Mouse (Mus musculus): ENCODE measurements around the gene Lcmt1.

Lcmt1 gene

GRCm38 (mm10) chr7:123370700-123371099 is 1.1 kb downstream of the Lcmt1 start:
- H3K9me3 ChIP-seq (ENCODE audit: low read length) = no peaks in the 10 kb centered on the region
- peaks cover 45% of the 10 kb centered on the region for H3K4me1 ChIP-seq (replicated peaks; ENCODE audit: low read depth, low read length)
- no peaks in the 10 kb centered on the region for H3K27me3 ChIP-seq (ENCODE audit: insufficient read depth, low read length)
- TF ChIP-seq CTCF (conservative IDR thresholded peaks at IDR 0.05; ENCODE audit: low read length) = no peak
- no peak for TF ChIP-seq NANOG (IDR thresholded peaks at IDR 0.05; ENCODE audit: borderline replicate concordance, low read length)
- TF ChIP-seq POU5F1 (IDR thresholded peaks at IDR 0.05; ENCODE audit: borderline replicate concordance, low read length) = no peak
- H3K4me3 ChIP-seq (replicated peaks; ENCODE audit: low read length) = peak overlapping the region; percentile 93
- H3K36me3 ChIP-seq (ENCODE audit: insufficient read depth, low read length) = peaks cover 9% of the 10 kb centered on the region; the same call in 1 of the 2 replicates

GRCm38 (mm10) chr7:123371501-123371900 is 1.9 kb downstream of the Lcmt1 start:
- H3K36me3 ChIP-seq (ENCODE audit: insufficient read depth, low read length) = peaks cover 5% of the 10 kb centered on the region; the same call in 1 of the 2 replicates
- H3K4me1 ChIP-seq (replicated peaks; ENCODE audit: low read depth, low read length) = peaks cover 37% of the 10 kb centered on the region
- H3K9me3 ChIP-seq (ENCODE audit: low read length) = no peaks in the 10 kb centered on the region
- no peaks in the 10 kb centered on the region for H3K27me3 ChIP-seq (ENCODE audit: insufficient read depth, low read length)
- H3K4me3 ChIP-seq (replicated peaks; ENCODE audit: low read length) = no peak overlapping the region
- TF ChIP-seq CTCF (conservative IDR thresholded peaks at IDR 0.05; ENCODE audit: low read length) (peak; percentile 36; the same call in 1 of the 2 replicates), POU5F1 (IDR thresholded peaks at IDR 0.05; ENCODE audit: borderline replicate concordance, low read length) (no peak), NANOG (IDR thresholded peaks at IDR 0.05; ENCODE audit: borderline replicate concordance, low read length) (no peak)

GRCm38 (mm10) chr7:123377443-123378400 is 8.1 kb downstream of the Lcmt1 start:
- TF ChIP-seq NANOG (IDR thresholded peaks at IDR 0.05; ENCODE audit: borderline replicate concordance, low read length) (no peak), CTCF (conservative IDR thresholded peaks at IDR 0.05; ENCODE audit: low read length) (no peak), POU5F1 (IDR thresholded peaks at IDR 0.05; ENCODE audit: borderline replicate concordance, low read length) (no peak)
- Histone ChIP-seq H3K36me3 (ENCODE audit: insufficient read depth, low read length) (peaks cover 7% of the 10 kb centered on the region; the same call in 1 of the 2 replicates), H3K4me3 (replicated peaks; ENCODE audit: low read length) (peak overlapping the region; percentile 99), H3K9me3 (ENCODE audit: low read length) (no peaks in the 10 kb centered on the region), H3K27me3 (ENCODE audit: insufficient read depth, low read length) (no peaks in the 10 kb centered on the region), H3K4me1 (replicated peaks; ENCODE audit: low read depth, low read length) (peaks cover 22% of the 10 kb centered on the region)

GRCm38 (mm10) chr7:123385693-123386407 is 16.3 kb downstream of the Lcmt1 start:
- peaks cover 64% of the 10 kb centered on the region for H3K36me3 ChIP-seq (ENCODE audit: insufficient read depth, low read length)
- no peaks in the 10 kb centered on the region for H3K27me3 ChIP-seq (ENCODE audit: insufficient read depth, low read length)
- H3K4me3 ChIP-seq (replicated peaks; ENCODE audit: low read length) = no peak overlapping the region
- H3K4me1 ChIP-seq (replicated peaks; ENCODE audit: low read depth, low read length) = peaks cover 7% of the 10 kb centered on the region; the same call in 1 of the 2 replicates
- no peaks in the 10 kb centered on the region for H3K9me3 ChIP-seq (ENCODE audit: low read length)
- TF ChIP-seq CTCF (conservative IDR thresholded peaks at IDR 0.05; ENCODE audit: low read length) (no peak), NANOG (IDR thresholded peaks at IDR 0.05; ENCODE audit: borderline replicate concordance, low read length) (no peak), POU5F1 (IDR thresholded peaks at IDR 0.05; ENCODE audit: borderline replicate concordance, low read length) (no peak)

- no peaks in the 10 kb centered on the region for H3K9me3 ChIP-seq (ENCODE audit: low read length)
- peaks cover 79% of the 10 kb centered on the region for H3K36me3 ChIP-seq (ENCODE audit: insufficient read depth, low read length)
- H3K4me1 ChIP-seq (replicated peaks; ENCODE audit: low read depth, low read length) = peaks cover 7% of the 10 kb centered on the region; the same call in 1 of the 2 replicates
- H3K4me3 ChIP-seq (replicated peaks; ENCODE audit: low read length) = no peak overlapping the region
- TF ChIP-seq NANOG (IDR thresholded peaks at IDR 0.05; ENCODE audit: borderline replicate concordance, low read length) (no peak), POU5F1 (IDR thresholded peaks at IDR 0.05; ENCODE audit: borderline replicate concordance, low read length) (no peak), CTCF (conservative IDR thresholded peaks at IDR 0.05; ENCODE audit: low read length) (no peak)
- no peaks in the 10 kb centered on the region for H3K27me3 ChIP-seq (ENCODE audit: insufficient read depth, low read length)
Measured at GRCm38 (mm10) chr7:123389686-123390280, 20.2 kb downstream of the Lcmt1 start.

- peaks cover 42% of the 10 kb centered on the region for H3K36me3 ChIP-seq (ENCODE audit: insufficient read depth, low read length)
- peaks cover 26% of the 10 kb centered on the region for H3K4me1 ChIP-seq (replicated peaks; ENCODE audit: low read depth, low read length)
- H3K4me3 ChIP-seq (replicated peaks; ENCODE audit: low read length) = no peak overlapping the region
- TF ChIP-seq CTCF (conservative IDR thresholded peaks at IDR 0.05; ENCODE audit: low read length) (no peak), POU5F1 (IDR thresholded peaks at IDR 0.05; ENCODE audit: borderline replicate concordance, low read length) (no peak)
- H3K27me3 ChIP-seq (ENCODE audit: insufficient read depth, low read length) = no peaks in the 10 kb centered on the region
- no peaks in the 10 kb centered on the region for H3K9me3 ChIP-seq (ENCODE audit: low read length)
Measured at GRCm38 (mm10) chr7:123394271-123394670, 24.7 kb downstream of the Lcmt1 start.

GRCm38 (mm10) chr7:123396900-123397299 is 27.3 kb downstream of the Lcmt1 start:
- H3K27me3 ChIP-seq (ENCODE audit: insufficient read depth, low read length) = no peaks in the 10 kb centered on the region
- H3K4me3 ChIP-seq (replicated peaks; ENCODE audit: low read length) = no peak overlapping the region
- TF ChIP-seq NANOG (IDR thresholded peaks at IDR 0.05; ENCODE audit: borderline replicate concordance, low read length) (no peak), CTCF (conservative IDR thresholded peaks at IDR 0.05; ENCODE audit: low read length) (no peak), POU5F1 (IDR thresholded peaks at IDR 0.05; ENCODE audit: borderline replicate concordance, low read length) (no peak)
- peaks cover 26% of the 10 kb centered on the region for H3K4me1 ChIP-seq (replicated peaks; ENCODE audit: low read depth, low read length)
- peaks cover 45% of the 10 kb centered on the region for H3K36me3 ChIP-seq (ENCODE audit: insufficient read depth, low read length)
- no peaks in the 10 kb centered on the region for H3K9me3 ChIP-seq (ENCODE audit: low read length)

GRCm38 (mm10) chr7:123397369-123397768 is 27.8 kb downstream of the Lcmt1 start:
- TF ChIP-seq NANOG (IDR thresholded peaks at IDR 0.05; ENCODE audit: borderline replicate concordance, low read length) (no peak), POU5F1 (IDR thresholded peaks at IDR 0.05; ENCODE audit: borderline replicate concordance, low read length) (no peak), CTCF (conservative IDR thresholded peaks at IDR 0.05; ENCODE audit: low read length) (no peak)
- H3K27me3 ChIP-seq (ENCODE audit: insufficient read depth, low read length) = no peaks in the 10 kb centered on the region
- H3K36me3 ChIP-seq (ENCODE audit: insufficient read depth, low read length) = peaks cover 45% of the 10 kb centered on the region
- H3K4me1 ChIP-seq (replicated peaks; ENCODE audit: low read depth, low read length) = peaks cover 26% of the 10 kb centered on the region
- H3K9me3 ChIP-seq (ENCODE audit: low read length) = no peaks in the 10 kb centered on the region
- H3K4me3 ChIP-seq (replicated peaks; ENCODE audit: low read length) = no peak overlapping the region
